Mouse (Mus musculus): Measurements from ENCODE around the gene Tpra1. TPM values are rescaled to one million over a fixed set of nuclear protein-coding genes. Genes with fewer than 3 reads are reported as not detected.

The Tpra1 gene
- polyA plus RNA-seq (2011; ENCODE audit: insufficient read depth, insufficient read length, low replicate concordance, missing spikeins) = 45.8 and 74.0 TPM in 2 replicates

DNA sequence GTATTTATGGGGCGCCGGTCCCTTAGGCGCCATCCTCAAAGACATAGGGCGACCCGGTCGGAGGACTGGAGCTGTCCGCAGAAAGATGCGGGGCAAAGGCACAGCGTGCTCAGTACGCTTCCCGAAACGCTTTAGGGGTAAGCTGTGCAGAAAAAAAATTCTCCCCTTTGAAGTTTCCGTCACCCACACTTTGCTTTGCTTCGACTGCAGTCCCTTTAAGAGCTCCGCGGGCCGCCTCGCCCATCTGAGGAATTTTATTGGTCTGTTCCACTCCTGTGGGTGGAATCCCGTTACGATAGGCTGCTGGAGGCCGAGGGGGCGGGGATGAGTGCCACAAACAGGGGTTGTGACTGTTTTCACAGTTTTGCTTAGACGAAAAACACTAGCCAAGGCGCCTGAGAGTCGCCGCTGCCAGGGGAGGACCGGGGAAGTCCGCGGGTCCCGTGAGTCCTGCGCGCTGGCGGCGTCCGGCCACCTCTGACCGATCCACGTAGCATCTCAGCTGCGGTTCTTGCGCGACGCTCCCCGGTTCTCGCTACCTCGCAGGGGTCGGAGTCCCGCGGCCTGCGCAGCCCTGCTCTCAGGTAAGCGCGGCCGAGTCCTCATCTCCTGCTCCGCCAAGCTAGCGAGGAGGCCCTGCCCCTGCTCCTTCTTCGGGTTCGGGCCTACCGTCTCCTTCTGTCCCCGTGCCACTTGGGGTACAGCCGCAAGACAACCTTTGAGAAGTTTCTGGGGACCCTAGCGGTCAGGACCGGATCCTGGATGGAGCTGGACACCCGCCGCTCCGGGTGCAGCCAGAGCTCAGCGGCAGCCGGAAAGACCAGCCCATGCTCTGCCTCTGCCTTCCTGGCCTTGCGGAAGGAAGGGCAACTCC is at the start of gene Tpra1:
Gene Tpra1 (plus strand): TSS at position 305 of the 874 bp plus-strand sequence.
- under 1% methylated on average over 66 of the region's 66 CpGs for WGBS
- Histone ChIP-seq H3K27ac (ENCODE audit: control insufficient read depth, insufficient read depth, low read depth, low read length, poor library complexity) (peak within 1 kb of the TSS; percentile 96), H3K4me1 (ENCODE audit: control insufficient read depth, insufficient read depth, low read length) (peaks cover 4% of the 10 kb centered on the region; the same call in 1 of the 2 replicates), H3K4me3 (replicated peaks; ENCODE audit: control insufficient read depth, low read depth, low read length) (peak within 1 kb of the TSS; percentile 90)
- TF ChIP-seq CTCF (IDR thresholded peaks at IDR 0.05; ENCODE audit: control insufficient read depth, insufficient read depth, low read length) (peak; percentile 10; the same call in 1 of the 2 replicates), POLR2A (IDR thresholded peaks at IDR 0.05; ENCODE audit: borderline replicate concordance, control insufficient read depth, low read depth, low read length) (peak; percentile 44; the same call in 1 of the 2 replicates)

DNA sequence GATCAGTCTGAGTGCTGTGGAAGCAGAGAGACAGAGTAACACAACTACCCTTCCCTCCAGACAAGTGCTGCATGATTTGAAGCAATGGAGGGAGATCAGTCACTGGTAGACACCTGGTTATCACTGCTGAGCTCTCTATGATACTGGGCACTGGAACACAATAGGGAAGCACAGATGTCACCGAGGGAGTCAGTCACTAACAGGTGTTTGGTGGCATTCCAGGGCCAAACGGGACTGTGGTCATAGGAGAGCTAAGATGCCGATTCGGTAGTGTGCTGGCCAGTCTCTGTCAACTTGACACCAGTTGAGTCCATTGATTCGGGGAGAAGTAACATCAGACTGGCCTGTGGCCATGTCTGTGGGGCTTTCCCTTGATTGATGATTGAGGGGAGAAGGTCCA is 47.5 kb upstream of the Tpra1 start:
- no peaks in the 10 kb centered on the region for H3K4me1 ChIP-seq (ENCODE audit: control insufficient read depth, insufficient read depth, low read length)

DNA sequence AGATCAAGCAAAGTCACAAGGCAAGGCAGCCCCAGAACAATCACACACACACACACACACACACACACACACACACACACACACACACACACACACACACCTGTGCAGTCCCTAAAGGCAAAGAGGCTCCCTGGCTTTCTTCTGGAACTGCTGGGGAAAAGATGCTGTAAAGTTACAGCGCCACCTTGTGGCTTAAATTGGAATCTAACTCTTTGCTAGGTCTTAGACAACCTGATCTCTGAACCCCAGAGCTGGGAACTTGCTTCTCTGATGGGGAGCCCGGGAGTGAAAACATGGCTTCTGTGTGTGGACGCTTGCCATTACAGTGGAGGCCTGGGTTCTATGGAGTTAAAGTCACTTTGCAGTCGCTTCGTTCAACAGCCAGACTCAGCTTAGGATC is 46.4 kb upstream of the Tpra1 start:
- H3K27ac ChIP-seq (ENCODE audit: control insufficient read depth, insufficient read depth, low read depth, low read length, poor library complexity) = no peak overlapping the region
- whole genome bisulfite sequencing = 20% methylated on average over 5 of the region's 5 CpGs
- TF ChIP-seq CTCF (IDR thresholded peaks at IDR 0.05; ENCODE audit: control insufficient read depth, insufficient read depth, low read length) (peak; percentile 50), POLR2A (IDR thresholded peaks at IDR 0.05; ENCODE audit: borderline replicate concordance, control insufficient read depth, low read depth, low read length) (no peak)
- no peaks in the 10 kb centered on the region for H3K4me1 ChIP-seq (ENCODE audit: control insufficient read depth, insufficient read depth, low read length)
- H3K4me3 ChIP-seq (replicated peaks; ENCODE audit: control insufficient read depth, low read depth, low read length) = no peak overlapping the region

More for the DNA sequence above, 47.5 kb upstream of the Tpra1 start:
- WGBS = 73% methylated on average over 5 of the region's 5 CpGs
- TF ChIP-seq CTCF (IDR thresholded peaks at IDR 0.05; ENCODE audit: control insufficient read depth, insufficient read depth, low read length) (no peak), POLR2A (IDR thresholded peaks at IDR 0.05; ENCODE audit: borderline replicate concordance, control insufficient read depth, low read depth, low read length) (no peak)
- no peak overlapping the region for H3K27ac ChIP-seq (ENCODE audit: control insufficient read depth, insufficient read depth, low read depth, low read length, poor library complexity)
- no peak overlapping the region for H3K4me3 ChIP-seq (replicated peaks; ENCODE audit: control insufficient read depth, low read depth, low read length)

DNA sequence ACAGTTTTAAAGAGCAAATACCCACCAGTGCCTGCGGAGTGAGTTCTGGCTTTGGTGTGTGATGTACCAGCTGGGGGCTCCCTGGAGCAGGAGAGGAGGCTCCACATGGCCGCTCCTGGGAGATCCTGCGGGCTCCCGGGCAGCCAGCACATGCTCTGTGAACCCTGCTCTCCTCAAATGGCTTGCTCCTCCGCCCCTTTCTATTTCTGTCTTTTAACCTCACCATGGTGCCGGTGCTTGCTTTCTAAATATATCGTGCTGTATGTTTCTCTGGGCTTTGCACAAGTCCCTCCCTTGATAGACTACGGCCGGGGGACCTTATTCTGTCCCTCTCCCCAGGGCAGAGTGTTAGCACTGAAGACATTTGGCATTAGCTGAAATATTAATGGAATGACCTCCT is 44.8 kb upstream of the Tpra1 start:
- no peak overlapping the region for H3K27ac ChIP-seq (ENCODE audit: control insufficient read depth, insufficient read depth, low read depth, low read length, poor library complexity)
- TF ChIP-seq POLR2A (IDR thresholded peaks at IDR 0.05; ENCODE audit: borderline replicate concordance, control insufficient read depth, low read depth, low read length) = no peak
- peak; percentile 5; the same call in 1 of the 2 replicates for TF ChIP-seq CTCF (IDR thresholded peaks at IDR 0.05; ENCODE audit: control insufficient read depth, insufficient read depth, low read length)
- no peaks in the 10 kb centered on the region for H3K4me1 ChIP-seq (ENCODE audit: control insufficient read depth, insufficient read depth, low read length)
- 24% methylated on average over 9 of the region's 9 CpGs for WGBS
- no peak overlapping the region for H3K4me3 ChIP-seq (replicated peaks; ENCODE audit: control insufficient read depth, low read depth, low read length)

- TF ChIP-seq POLR2A (IDR thresholded peaks at IDR 0.05; ENCODE audit: borderline replicate concordance, control insufficient read depth, low read depth, low read length) = no peak
- TF ChIP-seq CTCF (IDR thresholded peaks at IDR 0.05; ENCODE audit: control insufficient read depth, insufficient read depth, low read length) = no peak
- Histone ChIP-seq H3K27ac (ENCODE audit: control insufficient read depth, insufficient read depth, low read depth, low read length, poor library complexity) (no peak overlapping the region), H3K4me1 (ENCODE audit: control insufficient read depth, insufficient read depth, low read length) (no peaks in the 10 kb centered on the region), H3K4me3 (replicated peaks; ENCODE audit: control insufficient read depth, low read depth, low read length) (no peak overlapping the region)
- 83% methylated on average over 6 of the region's 6 CpGs for WGBS
Measured at GRCm38 (mm10) chr6:88857830-88858229, 44.2 kb upstream of the Tpra1 start.

- TF ChIP-seq POLR2A (IDR thresholded peaks at IDR 0.05; ENCODE audit: borderline replicate concordance, control insufficient read depth, low read depth, low read length) = no peak
- no peak for TF ChIP-seq CTCF (IDR thresholded peaks at IDR 0.05; ENCODE audit: control insufficient read depth, insufficient read depth, low read length)
- no peak overlapping the region for H3K27ac ChIP-seq (ENCODE audit: control insufficient read depth, insufficient read depth, low read depth, low read length, poor library complexity)
- no peak overlapping the region for H3K4me3 ChIP-seq (replicated peaks; ENCODE audit: control insufficient read depth, low read depth, low read length)
- 78% methylated on average over 7 of the region's 7 CpGs for WGBS
- H3K4me1 ChIP-seq (ENCODE audit: control insufficient read depth, insufficient read depth, low read length) = no peaks in the 10 kb centered on the region
Measured at GRCm38 (mm10) chr6:88858341-88858740, 43.7 kb upstream of the Tpra1 start.

GRCm38 (mm10) chr6:88860914-88861313 is 41.1 kb upstream of the Tpra1 start:
- no peak overlapping the region for H3K4me3 ChIP-seq (replicated peaks; ENCODE audit: control insufficient read depth, low read depth, low read length)
- H3K27ac ChIP-seq (ENCODE audit: control insufficient read depth, insufficient read depth, low read depth, low read length, poor library complexity) = no peak overlapping the region
- 25% methylated on average over 2 of the region's 2 CpGs for WGBS
- TF ChIP-seq POLR2A (IDR thresholded peaks at IDR 0.05; ENCODE audit: borderline replicate concordance, control insufficient read depth, low read depth, low read length) (no peak), CTCF (IDR thresholded peaks at IDR 0.05; ENCODE audit: control insufficient read depth, insufficient read depth, low read length) (peak; percentile 37; the same call in 1 of the 2 replicates)
- no peaks in the 10 kb centered on the region for H3K4me1 ChIP-seq (ENCODE audit: control insufficient read depth, insufficient read depth, low read length)

GRCm38 (mm10) chr6:88865704-88866103 is 36.3 kb upstream of the Tpra1 start:
- Histone ChIP-seq H3K4me3 (replicated peaks; ENCODE audit: control insufficient read depth, low read depth, low read length) (no peak overlapping the region), H3K27ac (ENCODE audit: control insufficient read depth, insufficient read depth, low read depth, low read length, poor library complexity) (no peak overlapping the region), H3K4me1 (ENCODE audit: control insufficient read depth, insufficient read depth, low read length) (no peaks in the 10 kb centered on the region)
- WGBS = 55% methylated on average over 7 of the region's 7 CpGs
- no peak for TF ChIP-seq POLR2A (IDR thresholded peaks at IDR 0.05; ENCODE audit: borderline replicate concordance, control insufficient read depth, low read depth, low read length)
- TF ChIP-seq CTCF (IDR thresholded peaks at IDR 0.05; ENCODE audit: control insufficient read depth, insufficient read depth, low read length) = no peak

Measured in bone marrow, adult 2 months (tissue).